Mouse (Mus musculus) left cerebral cortex, postnatal 36 days (tissue): Measurements from ENCODE around the gene Olfr568. TPM values are rescaled to one million over a fixed set of nuclear protein-coding genes. Genes with fewer than 3 reads are reported as not detected.

Experiments
- DNase-seq, 2 experiments: peaks; one replicate each; pipeline ENCODE4 v3.0.0; 2021 to 2022; ENCODE audit warnings: low spot score in 2 of 2, mixed read lengths in 1 of 2
- intact Hi-C: fragments of 180-260 bp; cut with DNase I; formaldehyde crosslinking; loops from one replicate; pipeline ENCODE4 v1.15.1; 2025
- total RNA-seq, 2 experiments: library from RNA; stranded (reverse); gene quantifications; 2 replicates each; pipeline ENCODE4 v1.2.3; 2021

Olfr568 gene
- not detected for total RNA-seq

DNA sequence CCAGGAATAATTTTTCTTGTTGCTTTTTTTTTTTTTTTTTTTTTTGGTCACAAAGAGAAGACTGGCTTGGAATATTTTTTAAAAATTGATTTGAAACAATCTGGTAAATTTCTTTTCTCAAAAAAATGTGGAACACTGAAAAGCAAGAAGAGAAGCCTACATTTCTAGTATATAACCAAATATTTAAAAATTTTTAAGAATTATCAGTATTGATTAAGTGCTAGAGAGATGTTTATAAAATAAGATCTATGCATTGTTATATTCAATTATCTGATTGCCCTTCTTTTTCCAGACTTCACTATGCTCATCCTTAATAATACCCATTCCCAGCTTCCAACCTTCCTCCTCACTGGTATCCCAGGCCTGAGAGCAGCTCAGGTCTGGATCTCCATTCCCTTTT, at the start of gene Olfr568:
Gene Olfr568, plus strand, starts transcription at position 301 of the 400 bp plus-strand sequence.
- intact Hi-C loops, result no loop called here
- DNase-seq, result no peak

- no peak for DNase-seq
- intact Hi-C loops, result loop anchor here (5.0 kb wide), 1 partner anchor 196 kb away; the partner anchor contains the start of gene Olfr583
Observed at GRCm38 (mm10) chr7:102855807-102856206, 21.1 kb upstream of the Olfr568 start.

- DNase-seq, result no peak
- intact Hi-C loops, result loop anchor here (5.0 kb wide), 1 partner anchor 194 kb away; the partner anchor contains the start of gene Olfr583
Observed at GRCm38 (mm10) chr7:102858665-102859064, 18.3 kb upstream of the Olfr568 start, which contains the start of gene Olfr566. Gene Olfr566 (minus strand): TSS chr7:102858765.

DNA sequence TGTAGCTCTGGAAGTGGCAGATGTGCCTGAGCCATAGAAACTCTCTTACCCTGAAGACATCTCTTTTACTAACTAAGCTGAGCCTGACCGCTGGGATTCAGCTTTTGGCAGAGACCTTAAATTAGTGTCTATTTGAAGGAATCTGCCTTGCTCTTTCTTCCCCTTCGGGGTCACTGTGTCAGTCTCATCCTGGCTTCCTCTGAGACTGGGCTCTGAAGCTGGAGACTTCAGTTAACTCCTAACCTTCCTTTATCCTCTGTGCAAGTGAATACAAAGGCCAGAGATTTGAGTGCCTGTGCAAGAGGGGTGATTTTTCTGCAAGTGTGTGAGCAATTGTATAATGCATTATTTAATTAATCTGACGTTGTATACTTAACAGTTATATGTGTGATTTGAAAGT, 13.9 kb downstream of the Olfr568 start, which contains the start of gene Olfr569:
Gene Olfr569, minus strand, starts transcription at position 101 of the 400 bp plus-strand sequence.
- intact Hi-C loops, result no loop called here
- no peak for DNase-seq

- intact Hi-C loops, result loop anchor here (10.0 kb wide), 1 partner anchor 250 kb away; the partner anchor contains the start of gene Olfr556
- DNase-seq, result no peak
Observed at GRCm38 (mm10) chr7:102915261-102915660, 38.3 kb downstream of the Olfr568 start.

DNA sequence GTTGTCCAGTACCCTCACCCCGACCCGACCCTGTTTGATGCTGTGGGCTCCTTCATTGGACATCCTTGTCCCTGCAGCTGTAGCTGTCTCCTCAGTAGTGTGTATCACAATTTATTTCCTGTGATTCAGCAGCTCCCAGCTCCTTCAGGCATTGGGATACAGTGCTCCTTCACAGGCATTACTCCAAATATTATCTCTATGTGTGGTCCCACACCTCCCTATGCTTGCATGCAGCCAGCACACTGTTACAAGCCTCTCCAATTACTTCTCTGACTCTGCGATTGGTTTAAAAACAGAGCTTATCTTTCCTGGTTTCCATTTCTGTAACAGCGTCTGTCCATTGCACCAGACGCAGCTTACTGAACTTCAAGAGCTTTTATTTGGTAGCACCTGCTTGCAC, 39.5 kb downstream of the Olfr568 start:
- no peak for DNase-seq
- intact Hi-C loops, result loop anchor here (10.0 kb wide), 1 partner anchor 252 kb away; the partner anchor contains the start of gene Olfr556

- no peak for DNase-seq
- intact Hi-C loops, result loop anchor here (10.0 kb wide), 1 partner anchor 252 kb away; the partner anchor contains the start of gene Olfr556
Observed at GRCm38 (mm10) chr7:102917032-102917875, 40.3 kb downstream of the Olfr568 start, which contains the start of gene Olfr571. Gene Olfr571 (minus strand): TSS chr7:102917536.

- DNase-seq, result no peak
- intact Hi-C loops, result loop anchor here (2.0 to 10.0 kb wide), 3 partner anchors 225 to 407 kb away; partner anchors contain the start of genes Olfr556 and Olfr557
Observed at GRCm38 (mm10) chr7:102919632-102920031, 42.7 kb downstream of the Olfr568 start.

- no peak for DNase-seq
- intact Hi-C loops, result no loop called here
Observed at GRCm38 (mm10) chr7:102924109-102924508, 47.2 kb downstream of the Olfr568 start, which contains the start of gene Olfr572. Gene Olfr572 (plus strand): TSS chr7:102924409.

DNA sequence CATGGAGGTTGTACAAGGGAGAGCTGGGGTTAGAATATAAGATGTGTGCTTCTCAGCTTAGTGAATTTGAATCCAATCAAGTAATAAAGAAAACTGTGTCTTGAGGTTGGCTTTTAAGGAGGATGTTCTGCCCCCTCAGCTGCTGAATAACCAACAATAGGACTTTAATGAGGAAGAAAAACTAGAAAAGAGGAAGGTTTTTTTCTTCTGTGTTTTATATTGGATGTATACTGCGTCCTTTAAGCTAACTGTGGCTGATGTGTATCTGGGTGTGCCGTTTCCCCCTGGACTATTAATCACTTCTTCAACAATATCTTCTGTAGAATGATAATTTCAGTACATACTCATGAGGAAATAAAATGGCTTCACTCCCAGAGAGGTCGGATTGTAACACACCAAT, 50.2 kb downstream of the Olfr568 start:
- no peak for DNase-seq
- intact Hi-C loops, result no loop called here

Other genes with a start within 250 kb of the Olfr568 start
- gene Olfr554, start 238.7 kb upstream of the Olfr568 start, total RNA-seq, result not detected
- not detected for gene Olfr555, start 218.3 kb upstream of the Olfr568 start, total RNA-seq
- not detected for gene Olfr556, start 212.2 kb upstream of the Olfr568 start, total RNA-seq
- gene Trim68, start 189.8 kb upstream of the Olfr568 start, total RNA-seq, result 1 to 10 TPM; 5.5 to 6.7 TPM
- under 1 TPM in 1 of 2 experiments, not detected in 1; 0.25 TPM for gene Olfr557, start 181.2 kb upstream of the Olfr568 start, total RNA-seq
- gene Olfr558, start 174.9 kb upstream of the Olfr568 start, total RNA-seq, result under 1 TPM; 0.12 to 0.29 TPM
- not detected for gene Olfr33, start 158.1 kb upstream of the Olfr568 start, total RNA-seq
- gene Olfr559, start 149.6 kb upstream of the Olfr568 start, total RNA-seq, result not detected
- under 1 TPM; 0.27 to 0.54 TPM for gene Olfr560, start 117.8 kb upstream of the Olfr568 start, total RNA-seq
- under 1 TPM; 0.72 to 0.77 TPM for gene Olfr78, start 117.7 kb upstream of the Olfr568 start, total RNA-seq
- not detected for gene Olfr561, start 105.9 kb upstream of the Olfr568 start, total RNA-seq
- not detected for gene Olfr564, start 73.6 kb upstream of the Olfr568 start, total RNA-seq
- not detected for gene Olfr566, start 18.4 kb upstream of the Olfr568 start, total RNA-seq
- gene Olfr569, start 13.8 kb downstream of the Olfr568 start, total RNA-seq, result not detected
- gene Olfr570, start 17.5 kb downstream of the Olfr568 start, total RNA-seq, result not detected
- gene Olfr571, start 40.4 kb downstream of the Olfr568 start, total RNA-seq, result not detected
- not detected for gene Olfr572, start 47.3 kb downstream of the Olfr568 start, total RNA-seq
- not detected for gene Olfr573-ps1, start 65.5 kb downstream of the Olfr568 start, total RNA-seq
- gene Olfr574, start 71.3 kb downstream of the Olfr568 start, total RNA-seq, result not detected
- not detected for gene Olfr575, start 81.7 kb downstream of the Olfr568 start, total RNA-seq
- not detected for gene Olfr576, start 85.5 kb downstream of the Olfr568 start, total RNA-seq
- gene Olfr577, start 98.8 kb downstream of the Olfr568 start, total RNA-seq, result not detected
- not detected for gene Olfr578, start 112.2 kb downstream of the Olfr568 start, total RNA-seq
- gene Olfr582, start 160.9 kb downstream of the Olfr568 start, total RNA-seq, result not detected
- gene Olfr583, start 174.2 kb downstream of the Olfr568 start, total RNA-seq, result not detected
- not detected for gene Olfr584, start 204.8 kb downstream of the Olfr568 start, total RNA-seq
- not detected for gene Olfr585, start 220.6 kb downstream of the Olfr568 start, total RNA-seq
- gene Olfr586, start 248.5 kb downstream of the Olfr568 start, total RNA-seq, result not detected